Mouse (Mus musculus) lung, adult 2 months (tissue): ENCODE data around the gene Cdh22. TPM values are rescaled to one million over a fixed set of nuclear protein-coding genes. Genes with fewer than 3 reads are reported as not detected.

Source experiments
- DNase-seq: peaks from one replicate; pipeline ENCODE4 v3.0.0; 2022
- H3K4me1 ChIP-seq: fragments of 200-500 bp; 2 replicates; pipeline ENCODE4 v1.6.1; 2011; ENCODE audit warnings: low read length; ENCODE audit not compliant: control insufficient read depth, insufficient read depth
- H3K4me3 ChIP-seq: fragments of 200-500 bp; replicated peaks from 2 replicates; pipeline ENCODE3; 2011; ENCODE audit warnings: low read depth, mild to moderate bottlenecking, control low read depth, low read length; ENCODE audit errors: extremely low read depth
- CTCF ChIP-seq: fragments of 200-500 bp; IDR thresholded peaks from 2 replicates; pipeline ENCODE4 v1.5.1; 2011; ENCODE audit warnings: mild to moderate bottlenecking, low read length, control low read depth; ENCODE audit not compliant: insufficient read depth
- POLR2A ChIP-seq: fragments of 200-500 bp; IDR thresholded peaks from 2 replicates; pipeline ENCODE4 v1.6.1; 2011; ENCODE audit warnings: low read depth, mild to moderate bottlenecking, control low read depth, low read length, borderline replicate concordance; ENCODE audit errors: extremely low read depth
- WGBS: fragments of 180-500 bp; shearing (Covaris S2); methylation state at CpG from one replicate; pipeline ENCODE4 v1.1.7; 2018; 5-methylcytosine and 5-hydroxymethylcytosine counted together
- polyA plus RNA-seq: library from polyadenylated mRNA; depleted of rRNA; stranded (reverse); fragments of >200 nt; gene quantifications from 2 replicates; pipeline ENCODE4 v1.2.3, GENCODE M21; 2012

Gene Cdh22
- polyA plus RNA-seq, 1 experiment: 2.0 TPM

- H3K4me3 ChIP-seq: no peak overlapping the region
- TF ChIP-seq POLR2A (no peak), CTCF (no peak)
- 68% methylated on average over 16 of the region's 16 CpGs for WGBS
- no peaks in the 10 kb centered on the region for H3K4me1 ChIP-seq
- DNase-seq: no peak
These were observed 129.1 kb downstream of the Cdh22 start for GRCm38 (mm10) chr2:165105513-165106079.

GRCm38 (mm10) chr2:165102920-165103319 is 131.7 kb downstream of the Cdh22 start:
- no peak for TF ChIP-seq POLR2A
- no peak for TF ChIP-seq CTCF
- WGBS: 62% methylated on average over 3 of the region's 3 CpGs
- Histone ChIP-seq H3K4me1 (no peaks in the 10 kb centered on the region), H3K4me3 (no peak overlapping the region)
- DNase-seq: no peak

- no peaks in the 10 kb centered on the region for H3K4me1 ChIP-seq
- 5% methylated on average over 6 of the region's 6 CpGs for WGBS
- DNase-seq: no peak
- TF ChIP-seq CTCF (no peak), POLR2A (no peak)
- H3K4me3 ChIP-seq: no peak overlapping the region
These were observed 133.9 kb downstream of the Cdh22 start for GRCm38 (mm10) chr2:165100749-165101148.

GRCm38 (mm10) chr2:165098861-165099260 is 135.8 kb downstream of the Cdh22 start:
- Histone ChIP-seq H3K4me1 (no peaks in the 10 kb centered on the region), H3K4me3 (no peak overlapping the region)
- 59% methylated on average over 3 of the region's 3 CpGs for WGBS
- TF ChIP-seq CTCF (no peak), POLR2A (no peak)
- DNase-seq: no peak

GRCm38 (mm10) chr2:165096367-165096766 is 138.3 kb downstream of the Cdh22 start:
- TF ChIP-seq POLR2A (no peak), CTCF (no peak)
- WGBS: 23% methylated on average over 10 of the region's 10 CpGs
- H3K4me3 ChIP-seq: no peak overlapping the region
- no peaks in the 10 kb centered on the region for H3K4me1 ChIP-seq
- DNase-seq: no peak

- H3K4me3 ChIP-seq: no peak overlapping the region
- no peaks in the 10 kb centered on the region for H3K4me1 ChIP-seq
- DNase-seq: no peak
- WGBS: 82% methylated on average over 7 of the region's 7 CpGs
- no peak for TF ChIP-seq CTCF
- no peak for TF ChIP-seq POLR2A
These were observed 142.3 kb downstream of the Cdh22 start for GRCm38 (mm10) chr2:165092393-165092792.

GRCm38 (mm10) chr2:165091433-165091965 is 143.2 kb downstream of the Cdh22 start:
- 62% methylated on average over 8 of the region's 8 CpGs for WGBS
- Histone ChIP-seq H3K4me3 (no peak overlapping the region), H3K4me1 (no peaks in the 10 kb centered on the region)
- no peak for TF ChIP-seq CTCF
- TF ChIP-seq POLR2A: no peak
- no peak for DNase-seq

- no peaks in the 10 kb centered on the region for H3K4me1 ChIP-seq
- no peak for DNase-seq
- no peak for TF ChIP-seq CTCF
- no peak for TF ChIP-seq POLR2A
- 80% methylated on average over 2 of the region's 2 CpGs for WGBS
- no peak within 1 kb of the TSS for H3K4me3 ChIP-seq
These were observed 144.0 kb downstream of the Cdh22 start, which contains the start of gene 1700025C18Rik for GRCm38 (mm10) chr2:165090650-165091049. Gene 1700025C18Rik, minus strand, starts transcription at chr2:165090750.

- WGBS: 45% methylated on average over 14 of the region's 14 CpGs
- TF ChIP-seq POLR2A (no peak), CTCF (no peak)
These were observed 145.2 kb downstream of the Cdh22 start for GRCm38 (mm10) chr2:165089470-165089869.

GRCm38 (mm10) chr2:165086634-165087033 is 148.0 kb downstream of the Cdh22 start:
- DNase-seq: no peak
- no peaks in the 10 kb centered on the region for H3K4me1 ChIP-seq
- H3K4me3 ChIP-seq: no peak overlapping the region
- TF ChIP-seq CTCF (no peak), POLR2A (no peak)
- WGBS: 70% methylated on average over 4 of the region's 4 CpGs

More at GRCm38 (mm10) chr2:165089470-165089869, 145.2 kb downstream of the Cdh22 start:
- Histone ChIP-seq H3K4me1 (no peaks in the 10 kb centered on the region), H3K4me3 (no peak overlapping the region)
- no peak for DNase-seq
